In genomic region chr15:9463521-9464027, GRCm38 (mm10) we compare ENCODE assay signal across 10 mouse cellular contexts. TPM values are rescaled to one million over a fixed set of nuclear protein-coding genes. Genes with fewer than 3 reads are reported as not detected.
DNase-seq lines count a peak whose midpoint lies in the region; ATAC-seq lines count a peak whose summit lies in the region.
"Had no signal": no experiment of that assay in that cellular context is flagged by ENCODE, and none has a peak within 500 bp of the region (broad histone marks: within the 10 kb centered on the region; RNA-seq: fewer than 3 reads in every experiment).

No protein-coding gene starts in this region.

- DNase-seq in heart, adult 9 months (ENCODE audit: low spot score in 2 of 2): no peak
- DNase-seq in T-cell, adult 2 months (ENCODE audit: low spot score): peak; percentile 10
- DNase-seq in spleen, postnatal 10 days (ENCODE audit: low spot score in 2 of 2): peak; percentile 27 to 33
- DNase-seq in left cerebral cortex, adult 18-20 months (ENCODE audit: low spot score in 2 of 2): no peak
- no peak for DNase-seq in adrenal gland, adult 18-20 months (ENCODE audit: low spot score in 2 of 2)
- no peak for DNase-seq in left cerebral cortex, postnatal 36 days (ENCODE audit: low spot score in 2 of 2)

- no peak overlapping the region for H3K9ac ChIP-seq in heart, embryonic 13.5 days
- H3K9ac ChIP-seq: embryonic facial prominence, embryonic 12.5 days; neural tube, embryonic 13.5 days had no signal

- no peaks in the 10 kb centered on the region for H3K27me3 ChIP-seq in heart, embryonic 13.5 days (replicated peaks)
- H3K27me3 ChIP-seq: embryonic facial prominence, embryonic 12.5 days; neural tube, embryonic 13.5 days had no signal

- intact Hi-C loops in left cerebral cortex, postnatal 36 days (cut with DNase I): no loop called here

- H3K9me3 ChIP-seq in heart, embryonic 13.5 days: no peaks in the 10 kb centered on the region
- H3K9me3 ChIP-seq: embryonic facial prominence, embryonic 12.5 days; neural tube, embryonic 13.5 days had no signal

- no peaks in the 10 kb centered on the region for H3K36me3 ChIP-seq in heart, embryonic 13.5 days
- H3K36me3 ChIP-seq: embryonic facial prominence, embryonic 12.5 days; neural tube, embryonic 13.5 days had no signal

- 22% methylated on average over 7 of the region's 7 CpGs for WGBS in heart, embryonic 13.5 days

- H3K27ac ChIP-seq in heart, embryonic 13.5 days (replicated peaks): 0 out of 2 replicates have a peak overlapping the region, but pooled peaks have one; percentile 17
- H3K27ac ChIP-seq: embryonic facial prominence, embryonic 12.5 days; neural tube, embryonic 13.5 days had no signal

- peaks cover 11% of the 10 kb centered on the region for H3K4me1 ChIP-seq in heart, embryonic 13.5 days
- H3K4me1 ChIP-seq: embryonic facial prominence, embryonic 12.5 days; neural tube, embryonic 13.5 days had no signal

- H3K4me2 ChIP-seq in heart, embryonic 13.5 days: peak overlapping the region; percentile 39; the same call in 1 of the 2 replicates
- H3K4me2 ChIP-seq: embryonic facial prominence, embryonic 12.5 days; neural tube, embryonic 13.5 days had no signal

- ATAC-seq in heart, embryonic 13.5 days (ENCODE audit: extremely low read depth, insufficient number of reproducible peaks, low FRiP score, low TSS enrichment): no peak; the same call in 1 of the 2 replicates
- peak; percentile 74 for ATAC-seq in inflammation-experienced regulatory T-cells, adult 6 months

- no peak overlapping the region for H3K4me3 ChIP-seq in heart, embryonic 13.5 days
- H3K4me3 ChIP-seq: embryonic facial prominence, embryonic 12.5 days; neural tube, embryonic 13.5 days had no signal

RNA-seq across cellular contexts. Expression of gene Capsl, which starts 27.7 kb away (rescaled TPM):
- polyA plus RNA-seq in heart, embryonic 13.5 days (2015; fragmentation: Nextera tagmentation; extraction: Ambion mirVana): 0.20 and 0.27 TPM in 2 replicates
- polyA plus RNA-seq in inflammation-experienced regulatory T-cells, adult 6 months (2017; shearing (Covaris generic)): 1 to 10 TPM; 5.1 to 8.5 (median 5.2) TPM
- total RNA-seq in left cerebral cortex, adult 18-20 months (2021): 1 to 10 TPM; 1.3 to 1.9 TPM
- not detected for total RNA-seq in adrenal gland, adult 18-20 months (2021)
- 1 to 10 TPM; 1.8 to 2.1 TPM for total RNA-seq in left cerebral cortex, postnatal 36 days (2021)

Comparison
In these comparisons a context has a peak if more than half of its experiments do, and no peak if none do; other contexts are left out.
1. DNase-seq: peak in T-cell, adult 2 months (single experiment) and spleen, postnatal 10 days (2 of 2); none in heart, adult 9 months (0 of 2), left cerebral cortex, adult 18-20 months (0 of 2), adrenal gland, adult 18-20 months (0 of 2) and left cerebral cortex, postnatal 36 days (0 of 2).